Mouse (Mus musculus) hindbrain, embryonic 16.5 days (tissue): ENCODE results near the gene Hnrnpk. TPM values are rescaled to one million over a fixed set of nuclear protein-coding genes. Genes with fewer than 3 reads are reported as not detected.
"Not testable (repeated sequence)": the region's sequence is repeated elsewhere in the genome, so short reads cannot be mapped to it uniquely, and the experiment has no call there.

Experiments
- ATAC-seq: fragments of 200-750 bp; cut with Nextera tagmentation; 2 replicates; pipeline ENCODE4 v1.8.0; 2017; ENCODE audit warnings: moderate TSS enrichment, moderate library complexity
- H3K27ac ChIP-seq: fragments of 300-500 bp; sonication (generic); 2 replicates; pipeline ENCODE4 v1.5.1; 2014; ENCODE audit warnings: low read depth, mild to moderate bottlenecking, control low read depth, low read length, moderate library complexity
- H3K27me3 ChIP-seq: fragments of 300-500 bp; sonication (generic); replicated peaks from 2 replicates; pipeline ENCODE4 v1.6.1; 2014; ENCODE audit warnings: low read length; ENCODE audit not compliant: control insufficient read depth, insufficient read depth
- H3K36me3 ChIP-seq: fragments of 300-500 bp; sonication (generic); 2 replicates; pipeline ENCODE4 v1.6.1; 2014; ENCODE audit warnings: mild to moderate bottlenecking, low read length, moderate library complexity, mixed read lengths; ENCODE audit not compliant: control insufficient read depth, insufficient read depth
- H3K4me1 ChIP-seq: fragments of 300-500 bp; sonication (generic); 2 replicates; pipeline ENCODE4 v1.6.1; 2014; ENCODE audit warnings: low read depth, low read length; ENCODE audit not compliant: control insufficient read depth, insufficient read depth
- H3K4me2 ChIP-seq: fragments of 300-500 bp; sonication (generic); 2 replicates; pipeline ENCODE4 v1.6.1; 2014; ENCODE audit warnings: mild to moderate bottlenecking, low read length, control low read depth, moderate library complexity
- H3K4me3 ChIP-seq: fragments of 300-500 bp; sonication (generic); 2 replicates; pipeline ENCODE4 v1.5.1; 2014; ENCODE audit warnings: mild to moderate bottlenecking, low read length, control low read depth, moderate library complexity
- H3K9ac ChIP-seq: fragments of 300-500 bp; sonication (generic); 2 replicates; pipeline ENCODE4 v1.6.1; 2014; ENCODE audit warnings: low read depth, mild to moderate bottlenecking, control low read depth, low read length, moderate library complexity
- H3K9me3 ChIP-seq: fragments of 300-500 bp; sonication (generic); 2 replicates; pipeline ENCODE4 v1.6.1; 2014; ENCODE audit warnings: mild to moderate bottlenecking, low read length, moderate library complexity; ENCODE audit not compliant: control insufficient read depth
- WGBS: fragments of 180-500 bp; shearing (Covaris S2); extraction: QIAGEN DNeasy Blood & Tissue Kit; methylation state at CpG from one replicate; pipeline ENCODE4 v1.1.7; 2014; 5-methylcytosine and 5-hydroxymethylcytosine counted together
- polyA plus RNA-seq: library from polyadenylated mRNA; unstranded; fragments of >200 nt; fragmentation: Nextera tagmentation; extraction: Ambion mirVana; gene quantifications from 2 replicates; pipeline ENCODE4 v1.2.1, GENCODE M21; 2015

Gene Hnrnpk
- 1,201 and 1,280 TPM in 2 replicates for polyA plus RNA-seq

DNA sequence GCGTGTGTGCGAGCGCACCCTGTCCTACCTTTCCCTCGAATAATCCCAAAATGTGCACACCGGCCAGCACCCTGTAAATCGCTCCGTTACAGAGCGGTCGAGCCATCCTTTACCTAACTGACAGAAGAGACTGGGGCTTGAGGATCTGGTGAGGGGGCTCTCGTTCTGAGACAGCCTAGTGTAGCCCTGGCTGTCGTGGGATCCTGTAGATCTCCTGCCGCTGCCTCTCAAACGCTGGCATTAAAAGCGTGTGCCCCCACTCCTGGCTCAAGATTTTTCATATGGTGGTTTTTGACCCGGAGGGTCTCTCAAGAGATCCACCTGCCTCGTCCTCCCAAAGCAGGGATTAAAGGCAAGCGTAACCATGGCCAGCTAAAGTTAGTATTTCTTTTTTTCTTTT lies at the start of gene Hnrnpk:
Hnrnpk (minus strand) TSS at position 101 of the 400 bp plus-strand sequence.
- not testable (repeated sequence) for H3K9me3 ChIP-seq, H3K27me3 ChIP-seq, H3K36me3 ChIP-seq, ATAC-seq, H3K4me1 ChIP-seq
- Histone ChIP-seq H3K4me3 (peak within 1 kb of the TSS; percentile 99), H3K27ac (peak within 1 kb of the TSS; percentile 97), H3K4me2 (peak within 1 kb of the TSS; percentile 55), H3K9ac (peak within 1 kb of the TSS; percentile 100)
- WGBS, result 7% methylated on average over 13 of the region's 17 CpGs

DNA sequence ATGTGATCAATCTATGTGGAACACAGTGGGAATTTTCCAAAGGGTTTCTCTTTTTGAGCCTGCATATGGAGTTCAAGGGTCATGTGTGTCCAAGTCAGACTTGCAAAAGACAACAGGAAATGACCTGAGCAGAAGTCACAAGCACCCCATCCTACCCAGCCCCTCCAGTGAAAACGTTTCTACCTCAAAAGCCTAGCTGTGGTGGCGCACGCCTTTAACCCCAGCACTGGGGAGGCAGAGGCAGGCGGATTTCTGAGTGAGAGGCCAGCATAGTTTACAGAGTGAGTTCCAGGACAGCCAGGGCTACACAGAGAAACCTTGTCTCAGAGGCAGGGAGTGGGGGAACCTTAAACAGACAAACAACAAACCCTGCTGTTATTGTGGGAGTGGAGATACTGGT lies 49.1 kb upstream of the Hnrnpk start:
- H3K9ac ChIP-seq, result no peak overlapping the region
- peaks cover 6% of the 10 kb centered on the region for H3K4me1 ChIP-seq
- ATAC-seq, result no peak
- H3K9me3 ChIP-seq, result no peaks in the 10 kb centered on the region
- peaks cover 8% of the 10 kb centered on the region; the same call in 1 of the 2 replicates for H3K27me3 ChIP-seq
- H3K4me2 ChIP-seq, result no peak overlapping the region
- no peak overlapping the region for H3K4me3 ChIP-seq
- 68% methylated on average over 4 of the region's 4 CpGs for WGBS
- no peaks in the 10 kb centered on the region for H3K36me3 ChIP-seq
- H3K27ac ChIP-seq, result no peak overlapping the region

DNA sequence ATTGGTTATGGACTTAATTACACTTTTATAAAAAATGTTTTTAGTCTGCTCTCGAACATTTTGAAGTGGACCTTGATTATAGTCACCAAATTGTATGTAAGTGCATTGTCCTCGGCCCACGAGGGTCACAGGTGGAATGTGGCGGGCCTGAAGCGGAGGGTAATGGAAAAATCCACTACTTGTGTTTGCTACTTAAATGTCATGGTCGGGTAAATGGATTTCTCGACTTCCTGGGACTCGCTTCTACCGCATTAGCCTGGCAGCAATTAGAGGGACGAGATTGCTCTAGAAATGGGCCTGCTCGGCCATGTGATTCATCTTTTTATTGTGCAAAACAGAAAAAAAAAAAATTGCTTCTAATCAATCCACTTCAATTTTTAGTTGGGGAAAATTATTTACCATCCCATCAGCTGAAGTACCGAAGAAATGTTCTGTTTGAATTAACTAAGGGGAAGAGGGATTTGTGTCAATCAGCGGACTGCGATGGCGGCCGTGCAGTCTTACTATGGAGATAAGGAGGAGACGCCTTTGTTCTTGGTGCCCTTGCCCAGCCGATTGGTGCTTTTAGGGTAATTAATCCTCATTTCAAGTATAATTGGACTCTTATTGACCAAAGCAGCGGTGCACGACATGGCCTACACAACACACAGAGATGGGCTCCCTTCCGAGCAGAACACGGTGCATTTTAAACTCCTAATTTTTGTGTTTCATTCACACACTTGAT lies 47.5 kb upstream of the Hnrnpk start:
- H3K4me2 ChIP-seq, result no peak overlapping the region

DNA sequence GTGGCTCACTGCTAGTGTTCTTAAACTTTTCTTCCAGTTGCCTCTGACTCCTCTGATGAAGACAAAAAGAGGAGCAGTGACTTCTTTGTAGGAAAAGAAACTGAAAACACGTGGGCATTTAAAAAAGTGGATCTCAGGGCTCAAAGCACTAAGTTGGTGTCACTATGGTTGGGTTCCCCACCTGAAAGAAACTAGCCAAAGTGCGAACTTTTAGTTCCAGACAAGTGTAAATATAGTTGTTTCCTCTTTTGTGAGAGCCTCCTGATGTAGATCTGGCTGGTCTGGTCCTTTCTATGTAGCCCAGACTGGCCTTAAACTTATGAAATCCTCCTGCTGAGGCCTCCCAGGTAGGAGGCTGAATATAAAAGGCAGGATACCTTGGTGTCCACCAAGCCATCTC lies 43.4 kb upstream of the Hnrnpk start:
- 88% methylated on average over 2 of the region's 2 CpGs for WGBS

More for the DNA sequence above, 47.5 kb upstream of the Hnrnpk start:
- H3K4me1 ChIP-seq, result peaks cover 6% of the 10 kb centered on the region
- peaks cover 8% of the 10 kb centered on the region; the same call in 1 of the 2 replicates for H3K27me3 ChIP-seq
- 60% methylated on average over 22 of the region's 22 CpGs for WGBS
- no peak overlapping the region for H3K9ac ChIP-seq
- no peaks in the 10 kb centered on the region for H3K36me3 ChIP-seq
- no peak overlapping the region for H3K27ac ChIP-seq
- no peak for ATAC-seq
- H3K4me3 ChIP-seq, result no peak overlapping the region
- H3K9me3 ChIP-seq, result no peaks in the 10 kb centered on the region

DNA sequence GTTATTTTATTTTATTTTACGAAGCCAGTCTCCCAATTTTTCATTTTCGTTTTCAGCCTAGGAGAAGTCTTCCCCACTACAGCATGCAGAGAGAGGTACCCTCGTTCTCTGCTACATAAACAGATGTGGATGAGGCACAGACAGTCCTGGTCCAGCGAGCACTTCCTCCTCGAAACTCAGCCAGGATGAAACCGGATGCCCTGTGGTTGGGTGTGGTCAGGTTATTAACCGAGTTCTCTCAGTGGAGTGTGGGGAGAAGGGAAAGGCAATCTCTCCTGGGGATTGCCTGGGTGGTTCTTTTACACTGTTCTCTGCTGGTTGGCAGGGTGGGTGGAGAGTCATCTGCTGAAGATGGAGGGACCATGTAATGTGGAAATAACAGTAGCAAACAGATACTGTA lies 40.6 kb upstream of the Hnrnpk start:
- no peak overlapping the region for H3K4me3 ChIP-seq
- no peak overlapping the region for H3K9ac ChIP-seq
- H3K36me3 ChIP-seq, result no peaks in the 10 kb centered on the region
- 71% methylated on average over 7 of the region's 7 CpGs for WGBS
- no peak for ATAC-seq
- peaks cover 3% of the 10 kb centered on the region; the same call in 1 of the 2 replicates for H3K4me1 ChIP-seq
- H3K9me3 ChIP-seq, result no peaks in the 10 kb centered on the region
- no peaks in the 10 kb centered on the region for H3K27me3 ChIP-seq
- no peak overlapping the region for H3K4me2 ChIP-seq
- H3K27ac ChIP-seq, result no peak overlapping the region

More for the DNA sequence above, 43.4 kb upstream of the Hnrnpk start:
- H3K4me1 ChIP-seq, result peaks cover 3% of the 10 kb centered on the region; the same call in 1 of the 2 replicates
- ATAC-seq, result no peak
- no peaks in the 10 kb centered on the region for H3K9me3 ChIP-seq
- no peaks in the 10 kb centered on the region for H3K27me3 ChIP-seq
- H3K4me3 ChIP-seq, result no peak overlapping the region
- no peak overlapping the region for H3K27ac ChIP-seq
- H3K36me3 ChIP-seq, result no peaks in the 10 kb centered on the region
- H3K9ac ChIP-seq, result no peak overlapping the region
- H3K4me2 ChIP-seq, result no peak overlapping the region

DNA sequence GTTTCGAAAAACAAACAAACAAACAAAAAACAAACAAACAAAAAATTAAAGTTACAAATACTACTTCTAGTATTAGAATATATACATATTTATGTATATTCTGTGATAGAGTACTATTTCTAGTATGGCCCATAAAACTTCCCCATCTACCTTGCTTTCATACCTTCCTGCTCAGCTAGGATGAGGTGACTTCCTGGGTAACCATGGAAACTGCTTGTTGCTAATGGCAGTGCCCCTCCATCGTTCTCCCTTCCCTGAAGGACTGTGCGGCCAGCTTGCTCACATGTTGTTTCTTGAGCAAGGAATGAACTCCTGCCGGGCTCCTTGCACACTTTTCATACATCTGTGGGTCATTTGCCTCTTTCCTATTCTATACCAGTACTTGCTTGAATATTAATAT lies 40.2 kb upstream of the Hnrnpk start:
- no peak overlapping the region for H3K27ac ChIP-seq

DNA sequence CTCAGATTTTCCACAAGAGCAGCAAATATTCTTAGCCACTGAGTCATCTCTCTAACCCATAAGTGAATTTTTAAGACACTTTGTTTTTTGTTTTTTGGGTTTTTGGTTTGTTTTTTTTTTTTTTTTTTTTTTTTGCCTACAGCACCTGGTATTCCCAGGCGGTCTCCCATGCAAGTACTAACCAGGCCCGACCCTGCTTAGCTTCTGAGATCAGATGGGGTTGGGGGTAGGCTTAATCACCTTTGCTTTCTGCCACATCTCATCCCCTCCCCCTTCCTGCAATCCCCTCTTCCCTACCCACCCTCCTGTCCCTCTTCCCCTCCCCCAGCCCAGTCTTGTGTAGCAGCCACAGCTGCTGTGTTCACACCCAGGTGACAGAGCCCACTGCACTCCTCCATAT lies 36.6 kb upstream of the Hnrnpk start:
- no peaks in the 10 kb centered on the region for H3K27me3 ChIP-seq
- ATAC-seq, result no peak
- WGBS, result 72% methylated on average over 2 of the region's 2 CpGs
- H3K36me3 ChIP-seq, result no peaks in the 10 kb centered on the region
- H3K9me3 ChIP-seq, result no peaks in the 10 kb centered on the region
- H3K4me3 ChIP-seq, result no peak overlapping the region
- no peak overlapping the region for H3K4me2 ChIP-seq
- H3K9ac ChIP-seq, result no peak overlapping the region
- no peak overlapping the region for H3K27ac ChIP-seq
- peaks cover 3% of the 10 kb centered on the region; the same call in 1 of the 2 replicates for H3K4me1 ChIP-seq

More for the DNA sequence above, 40.2 kb upstream of the Hnrnpk start:
- peak; percentile 71 for ATAC-seq
- no peak overlapping the region for H3K4me2 ChIP-seq
- WGBS, result 53% methylated on average over 4 of the region's 4 CpGs
- H3K9me3 ChIP-seq, result no peaks in the 10 kb centered on the region
- H3K4me1 ChIP-seq, result peaks cover 3% of the 10 kb centered on the region; the same call in 1 of the 2 replicates
- H3K36me3 ChIP-seq, result no peaks in the 10 kb centered on the region
- no peaks in the 10 kb centered on the region for H3K27me3 ChIP-seq
- H3K4me3 ChIP-seq, result no peak overlapping the region
- no peak overlapping the region for H3K9ac ChIP-seq

DNA sequence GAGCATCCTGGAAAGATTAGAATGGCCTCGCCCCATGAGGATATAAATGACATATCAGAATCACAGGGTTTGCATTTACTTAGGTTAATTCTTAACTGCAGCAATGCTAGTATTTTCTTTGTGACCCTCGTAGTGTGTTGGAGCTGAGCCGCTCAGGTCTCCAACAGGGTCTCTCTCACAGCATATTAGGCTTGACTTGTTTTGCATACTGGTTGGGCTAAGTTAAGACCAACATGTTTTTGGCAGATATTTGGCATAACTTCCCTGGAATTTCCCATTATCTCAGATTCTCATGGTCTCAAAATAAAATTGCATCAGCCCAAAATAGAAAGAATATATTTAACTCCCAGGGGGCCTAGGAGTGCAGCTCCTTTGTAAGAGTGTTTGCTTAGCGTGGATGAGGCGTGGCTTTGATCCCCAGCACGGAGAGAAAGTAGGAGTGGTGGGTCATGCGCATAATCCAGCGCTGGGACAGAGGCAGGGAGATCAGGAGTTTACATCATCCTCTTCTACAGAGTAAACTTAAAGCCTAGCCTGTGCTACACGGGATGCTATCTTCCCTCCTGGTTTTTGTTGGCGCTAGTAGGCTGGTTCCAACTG lies 20.0 kb upstream of the Hnrnpk start:
- Histone ChIP-seq H3K36me3 (no peaks in the 10 kb centered on the region), H3K27ac (no peak overlapping the region), H3K9ac (no peak overlapping the region), H3K9me3 (no peaks in the 10 kb centered on the region), H3K27me3 (no peaks in the 10 kb centered on the region), H3K4me1 (no peaks in the 10 kb centered on the region), H3K4me2 (no peak overlapping the region), H3K4me3 (no peak overlapping the region)
- no peak for ATAC-seq
- 70% methylated on average over 10 of the region's 10 CpGs for WGBS

DNA sequence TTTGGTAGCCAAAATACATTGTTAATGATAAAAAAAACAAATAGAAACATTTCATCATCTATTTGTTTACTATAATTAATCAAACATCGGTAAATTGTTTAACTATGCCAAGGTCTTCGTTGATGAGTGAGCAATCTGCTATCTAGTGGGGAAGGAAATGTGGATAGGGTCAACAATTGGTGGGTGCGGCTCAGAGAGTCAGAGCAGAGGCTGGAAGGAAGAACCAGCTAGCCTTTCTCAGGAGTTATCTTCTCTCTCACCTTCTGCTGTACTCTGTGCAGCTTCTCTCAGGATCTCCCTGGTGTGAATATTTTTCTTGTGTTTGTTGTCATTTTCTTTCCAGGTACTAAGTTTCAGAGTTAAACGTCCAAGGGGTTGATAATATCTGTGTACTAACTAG lies 19.1 kb upstream of the Hnrnpk start:
- Histone ChIP-seq H3K9me3 (no peaks in the 10 kb centered on the region), H3K9ac (no peak overlapping the region), H3K4me3 (no peak overlapping the region), H3K4me2 (no peak overlapping the region), H3K4me1 (no peaks in the 10 kb centered on the region), H3K27ac (no peak overlapping the region), H3K27me3 (no peaks in the 10 kb centered on the region), H3K36me3 (no peaks in the 10 kb centered on the region)
- no peak for ATAC-seq
- WGBS, result 88% methylated on average over 4 of the region's 4 CpGs
